Mouse (Mus musculus): Measurements from ENCODE around the gene Nfatc4. TPM values are rescaled to one million over a fixed set of nuclear protein-coding genes. Genes with fewer than 3 reads are reported as not detected.

The Nfatc4 gene
- not detected for polyA plus RNA-seq (2017; shearing (Covaris generic))

DNA sequence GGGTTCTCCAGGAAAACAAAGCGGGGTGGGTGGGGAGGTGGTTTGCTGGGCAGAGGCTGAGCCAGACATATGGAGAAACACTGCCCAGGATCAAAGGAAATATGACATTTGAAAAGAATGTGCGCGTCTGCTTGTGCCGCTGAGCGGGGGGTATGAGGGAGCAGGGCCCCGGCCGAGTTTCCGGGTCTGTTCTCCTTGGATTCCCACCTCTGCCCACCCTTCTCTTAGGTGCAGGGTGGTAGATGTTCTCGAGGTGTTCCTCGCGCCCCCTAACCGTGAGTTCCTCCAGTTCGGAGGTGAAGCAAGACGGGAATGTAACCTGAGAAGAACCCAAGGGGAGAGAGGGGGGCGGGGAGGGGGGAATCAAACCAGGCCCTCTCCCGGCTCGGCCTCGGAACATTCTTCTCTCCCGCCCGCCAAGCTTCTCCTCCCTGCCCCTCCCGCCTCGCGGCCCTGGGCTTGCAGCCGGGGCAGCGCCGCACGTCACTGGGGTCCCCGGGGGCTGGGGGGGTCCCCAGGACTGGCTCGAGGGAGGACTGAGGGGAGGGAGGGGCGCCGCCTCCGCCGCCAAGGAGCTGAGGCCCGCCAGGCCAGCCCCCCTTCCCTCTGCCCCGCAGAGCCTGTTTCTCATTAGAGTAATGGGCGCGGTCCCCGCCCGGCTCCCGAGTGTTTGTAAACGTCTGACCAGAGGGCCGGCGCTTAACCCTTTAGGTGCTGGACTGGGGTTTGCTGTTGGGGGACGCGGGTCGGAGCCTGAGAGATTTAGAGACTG, at the start of gene Nfatc4:
Nfatc4 (plus strand) TSS at position 154 of the 772 bp plus-strand sequence.

DNA sequence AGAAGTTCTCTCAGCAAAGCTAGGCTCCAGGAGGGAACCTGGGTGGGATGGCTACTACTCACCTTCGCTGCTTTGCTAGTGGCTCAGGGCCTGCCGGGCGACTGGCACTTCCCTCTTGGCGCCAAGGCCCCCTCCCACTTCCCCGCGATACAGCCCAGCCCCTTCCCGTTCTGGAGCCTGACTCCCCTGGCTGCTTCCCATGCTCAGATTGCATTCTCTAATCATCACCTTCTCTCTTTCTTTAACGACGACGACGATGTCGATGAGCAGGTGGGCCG, 39.0 kb upstream of the Nfatc4 start, which contains the start of gene Adcy4:
Adcy4 (minus strand) TSS at position 138 of the 278 bp plus-strand sequence.

DNA sequence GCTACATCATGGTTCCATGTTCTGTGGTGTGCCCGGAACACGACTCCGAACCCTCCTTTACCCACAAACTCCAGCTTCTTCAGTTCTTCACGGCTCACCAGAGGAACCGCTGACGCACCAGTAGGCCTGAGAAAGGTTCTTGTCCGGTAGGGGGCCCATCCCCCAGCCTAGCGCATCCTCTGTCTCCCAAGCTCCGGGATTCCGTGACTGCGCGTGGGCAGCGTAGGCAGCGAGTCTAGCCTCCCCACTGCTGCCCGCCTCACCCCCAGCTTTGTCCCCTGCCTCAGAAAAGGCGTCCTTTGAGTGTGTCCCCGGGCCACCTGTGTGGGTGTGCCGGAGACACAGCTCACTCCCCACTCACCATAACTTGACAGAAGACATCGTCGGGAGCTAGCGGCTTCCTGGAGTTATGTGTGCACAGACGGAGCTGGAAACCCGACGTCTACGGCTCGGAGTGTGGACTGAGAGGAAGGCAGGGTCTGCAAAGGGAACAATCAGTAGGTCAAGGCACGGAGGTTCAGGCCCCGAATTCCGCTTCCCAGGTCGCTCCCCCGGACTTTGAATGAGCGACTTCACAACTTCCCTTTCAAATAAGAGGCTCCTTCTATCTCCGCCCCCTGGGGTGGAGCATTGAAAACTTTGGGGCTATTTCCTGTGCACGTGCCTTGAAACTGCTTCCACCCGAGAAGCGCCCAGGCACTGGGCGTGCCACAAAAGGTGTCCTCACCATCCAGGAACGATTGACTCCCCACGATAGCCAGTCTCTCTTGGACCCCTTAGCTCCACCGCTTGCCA, 34.5 kb upstream of the Nfatc4 start, which contains the start of gene Ripk3:
Ripk3 (minus strand) TSS at position 610 of the 795 bp plus-strand sequence.

DNA sequence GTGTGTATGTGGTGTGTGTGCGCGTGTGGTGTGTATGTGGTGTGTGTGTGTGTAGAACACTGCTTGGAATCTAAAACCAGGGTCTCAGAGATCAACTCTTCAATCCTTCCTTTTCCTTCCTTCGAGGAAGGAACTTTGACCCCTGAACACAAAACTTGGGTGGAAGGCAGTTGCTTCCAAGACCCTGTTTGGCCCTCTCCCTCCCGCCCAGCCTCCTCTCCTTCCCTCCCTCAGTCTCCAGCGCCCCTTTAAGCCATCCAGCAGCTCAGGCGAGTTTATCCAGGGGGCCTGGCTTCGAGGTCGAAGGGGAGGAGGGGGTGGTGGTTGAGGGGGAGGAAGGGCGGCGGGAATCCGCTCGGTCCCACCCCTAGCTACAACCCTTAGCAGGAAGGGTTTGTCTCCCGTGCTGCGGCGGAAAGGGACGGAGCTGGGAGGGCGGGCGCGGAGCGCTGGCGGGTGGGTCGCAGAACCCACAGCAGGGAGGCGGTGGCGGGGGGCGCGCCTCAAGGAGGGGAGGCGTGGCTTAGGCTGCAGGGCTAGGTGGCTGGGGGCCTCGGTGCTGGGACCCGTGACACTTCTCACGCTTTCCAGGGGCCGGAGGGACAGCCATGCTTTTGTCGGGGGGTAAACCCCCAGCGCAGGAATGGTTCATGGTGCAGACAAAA, 30.8 kb downstream of the Nfatc4 start, which contains the start of gene Nynrin:
Nynrin (plus strand) TSS at position 390 of the 665 bp plus-strand sequence.

Other genes with a start within 250 kb of the Nfatc4 start
- gene Fitm1, start 247.5 kb upstream of the Nfatc4 start, polyA plus RNA-seq (2017; shearing (Covaris generic)) = not detected
- gene Psme1, start 245.0 kb upstream of the Nfatc4 start, polyA plus RNA-seq (2017; shearing (Covaris generic)) = 1,000 to 10,000 TPM; 1,262 to 1,326 TPM
- 10 to 100 TPM; 29.1 to 38.6 TPM for gene Emc9, start 237.8 kb upstream of the Nfatc4 start, polyA plus RNA-seq (2017; shearing (Covaris generic))
- 1,000 to 10,000 TPM; 1,039 to 1,128 TPM for gene Psme2, start 232.0 kb upstream of the Nfatc4 start, polyA plus RNA-seq (2017; shearing (Covaris generic))
- 10 to 100 TPM; 30.5 to 62.2 TPM for gene Rnf31, start 231.4 kb upstream of the Nfatc4 start, polyA plus RNA-seq (2017; shearing (Covaris generic))
- 100 to 1,000 TPM; 169 to 197 TPM for gene Irf9, start 219.6 kb upstream of the Nfatc4 start, polyA plus RNA-seq (2017; shearing (Covaris generic))
- gene Rec8, start 205.1 kb upstream of the Nfatc4 start, polyA plus RNA-seq (2017; shearing (Covaris generic)) = 1 to 10 TPM; 2.8 to 5.6 TPM
- 10 to 100 TPM; 31.1 to 45.2 TPM for gene Ipo4, start 187.2 kb upstream of the Nfatc4 start, polyA plus RNA-seq (2017; shearing (Covaris generic))
- gene Gm49378, start 185.2 kb upstream of the Nfatc4 start, polyA plus RNA-seq (2017; shearing (Covaris generic)) = 1 to 10 TPM; 1.6 to 2.2 TPM
- gene Tm9sf1, start 179.3 kb upstream of the Nfatc4 start, polyA plus RNA-seq (2017; shearing (Covaris generic)) = 10 to 100 TPM; 64.4 to 75.6 TPM
- gene Tssk4, start 173.0 kb upstream of the Nfatc4 start, polyA plus RNA-seq (2017; shearing (Covaris generic)) = 1 to 10 TPM; 1.3 to 1.6 TPM
- 100 to 1,000 TPM; 101 to 105 TPM for gene Mdp1, start 162.6 kb upstream of the Nfatc4 start, polyA plus RNA-seq (2017; shearing (Covaris generic))
- gene Gmpr2, start 151.2 kb upstream of the Nfatc4 start, polyA plus RNA-seq (2017; shearing (Covaris generic)) = 10 to 100 TPM; 34.4 to 55.8 TPM
- 100 to 1,000 TPM; 479 to 482 TPM for gene Nedd8, start 151.0 kb upstream of the Nfatc4 start, polyA plus RNA-seq (2017; shearing (Covaris generic))
- 10 to 100 TPM; 50.8 to 60.2 TPM for gene Tinf2, start 141.3 kb upstream of the Nfatc4 start, polyA plus RNA-seq (2017; shearing (Covaris generic))
- gene Tgm1, start 109.2 kb upstream of the Nfatc4 start, polyA plus RNA-seq (2017; shearing (Covaris generic)) = under 1 TPM; 0.32 to 0.81 TPM
- 10 to 100 TPM; 57.8 to 79.6 TPM for gene Rabggta, start 100.9 kb upstream of the Nfatc4 start, polyA plus RNA-seq (2017; shearing (Covaris generic))
- 10 to 100 TPM; 39.5 to 63.1 TPM for gene Dhrs1, start 77.5 kb upstream of the Nfatc4 start, polyA plus RNA-seq (2017; shearing (Covaris generic))
- gene Nop9, start 77.5 kb upstream of the Nfatc4 start, polyA plus RNA-seq (2017; shearing (Covaris generic)) = 10 to 100 TPM; 38.9 to 45.7 TPM
- not detected for gene Cideb, start 64.7 kb upstream of the Nfatc4 start, polyA plus RNA-seq (2017; shearing (Covaris generic))
- gene Ltb4r2, start 61.7 kb upstream of the Nfatc4 start, polyA plus RNA-seq (2017; shearing (Covaris generic)) = under 1 TPM; 0.17 to 0.21 TPM
- gene Ltb4r1, start 57.2 kb upstream of the Nfatc4 start, polyA plus RNA-seq (2017; shearing (Covaris generic)) = 10 to 100 TPM; 13.2 to 19.4 TPM
- under 1 TPM; 0.16 to 0.32 TPM for gene Adcy4, start 39.0 kb upstream of the Nfatc4 start, polyA plus RNA-seq (2017; shearing (Covaris generic))
- 100 to 1,000 TPM in 1 of 2 experiments, 10 to 100 TPM in 1; 72.7 to 103 TPM for gene Ripk3, start 34.3 kb upstream of the Nfatc4 start, polyA plus RNA-seq (2017; shearing (Covaris generic))
- gene Nynrin, start 30.9 kb downstream of the Nfatc4 start, polyA plus RNA-seq (2017; shearing (Covaris generic)) = under 1 TPM; 0.15 to 0.99 TPM
- under 1 TPM; 0.22 to 0.31 TPM for gene Cbln3, start 61.2 kb downstream of the Nfatc4 start, polyA plus RNA-seq (2017; shearing (Covaris generic))
- 10 to 100 TPM; 26.8 to 67.7 TPM for gene Khnyn, start 61.8 kb downstream of the Nfatc4 start, polyA plus RNA-seq (2017; shearing (Covaris generic))
- gene Sdr39u1, start 77.1 kb downstream of the Nfatc4 start, polyA plus RNA-seq (2017; shearing (Covaris generic)) = 10 to 100 TPM; 53.9 to 72.7 TPM
- not detected for gene Cma1, start 121.5 kb downstream of the Nfatc4 start, polyA plus RNA-seq (2017; shearing (Covaris generic))
- gene Cma2, start 127.8 kb downstream of the Nfatc4 start, polyA plus RNA-seq (2017; shearing (Covaris generic)) = not detected
- under 1 TPM in 1 of 2 experiments, not detected in 1; 0.41 TPM for gene Mcpt1, start 194.8 kb downstream of the Nfatc4 start, polyA plus RNA-seq (2017; shearing (Covaris generic))
- not detected for gene Mcpt9, start 207.4 kb downstream of the Nfatc4 start, polyA plus RNA-seq (2017; shearing (Covaris generic))
- gene Mcpt2, start 218.9 kb downstream of the Nfatc4 start, polyA plus RNA-seq (2017; shearing (Covaris generic)) = not detected
- 1 to 10 TPM in 1 of 2 experiments, not detected in 1; 1.6 TPM for gene Mcpt4, start 239.2 kb downstream of the Nfatc4 start, polyA plus RNA-seq (2017; shearing (Covaris generic))